Mouse (Mus musculus): ENCODE data around the gene Adck1. TPM values are rescaled to one million over a fixed set of nuclear protein-coding genes. Genes with fewer than 3 reads are reported as not detected.

Adck1 gene
- 24.8 and 30.6 TPM in 2 replicates for total RNA-seq (2012; rRNA removed)
- 10 to 100 TPM in 1 of 2 experiments, not detected in 1; 34.3 TPM for polyA plus RNA-seq (2012; ENCODE audit: insufficient read depth in 1 of 2, insufficient read length in 2 of 2, low read depth in 1 of 2, low replicate concordance in 2 of 2, missing spikeins in 1 of 2)

GRCm38 (mm10) chr12:88360441-88361119 is at the start of gene Adck1:
Gene Adck1, plus strand, starts transcription at chr12:88360554.
- peak within 1 kb of the TSS; percentile 95 for H3K9ac ChIP-seq (ENCODE audit: control insufficient read depth, low read depth, low read length, poor library complexity, severe bottlenecking)
- no peaks in the 10 kb centered on the region for H3K27me3 ChIP-seq (ENCODE audit: control insufficient read depth in 1 of 2, insufficient read depth in 2 of 2, low read length in 2 of 2)
- H3K79me2 ChIP-seq (ENCODE audit: control insufficient read depth, insufficient read depth, low read length, poor library complexity) = peaks cover 9% of the 10 kb centered on the region
- H3K9me3 ChIP-seq (replicated peaks; ENCODE audit: insufficient read depth, low read length) = no peaks in the 10 kb centered on the region
- peaks cover 0 to 9% of the 10 kb centered on the region in 2 experiments; a peak in 2 of 4 replicates for H3K36me3 ChIP-seq (ENCODE audit: control insufficient read depth in 1 of 2, insufficient read depth in 2 of 2, low read length in 2 of 2)
- peak; percentile 94 for DNase-seq (ENCODE audit: low read depth, low spot score)
- peak within 1 kb of the TSS; percentile 75 for H3K27ac ChIP-seq (ENCODE audit: control insufficient read depth, low read depth, low read length)
- peak within 1 kb of the TSS; percentile 98 to 99 for H3K4me3 ChIP-seq (ENCODE audit: control insufficient read depth in 1 of 2, insufficient read depth in 1 of 2, low read depth in 2 of 2, low read length in 2 of 2)
- H3K4me1 ChIP-seq (ENCODE audit: control insufficient read depth in 1 of 2, insufficient read depth in 2 of 2, low read length in 2 of 2) = peaks cover 0 to 5% of the 10 kb centered on the region in 2 experiments; a peak in 2 of 4 replicates
- no peak for TF ChIP-seq GATA1 (IDR thresholded peaks at IDR 0.05; ENCODE audit: low read depth, low read length)
- TF ChIP-seq RAD21 (IDR thresholded peaks at IDR 0.05; ENCODE audit: low read depth, low read length) = no peak
- TF ChIP-seq TBP (IDR thresholded peaks at IDR 0.05; ENCODE audit: low read depth, low read length) = peak; percentile 69
- TF ChIP-seq UBTF (IDR thresholded peaks at IDR 0.05; ENCODE audit: borderline replicate concordance, insufficient read depth, low read depth, low read length) = no peak
- TF ChIP-seq MXI1 (IDR thresholded peaks at IDR 0.05; ENCODE audit: low read depth, low read length) = peak; percentile 99
- peak; percentile 98 for TF ChIP-seq HCFC1 (IDR thresholded peaks at IDR 0.05; ENCODE audit: low read depth, low read length)
- no peak for TF ChIP-seq USF2 (IDR thresholded peaks at IDR 0.05; ENCODE audit: borderline replicate concordance in 1 of 2, insufficient read depth in 1 of 2, low read depth in 1 of 2, low read length in 2 of 2)
- TF ChIP-seq ZMIZ1 (IDR thresholded peaks at IDR 0.05; ENCODE audit: low read depth, low read length) = no peak
- no peak for TF ChIP-seq MEF2A (IDR thresholded peaks at IDR 0.05; ENCODE audit: extremely low read depth, insufficient replicate concordance, low read depth, low read length, poor library complexity, severe bottlenecking)
- TF ChIP-seq MAX (IDR thresholded peaks at IDR 0.05; ENCODE audit: low read length) = peak; percentile 97
- peak; percentile 50; the same call in 1 of the 2 replicates for TF ChIP-seq TCF12 (IDR thresholded peaks at IDR 0.05; ENCODE audit: low read depth, low read length)
- TF ChIP-seq GABPA (IDR thresholded peaks at IDR 0.05; ENCODE audit: low read depth, low read length) = peak; percentile 44; the same call in 1 of the 2 replicates
- TF ChIP-seq POLR2AphosphoS5 (IDR thresholded peaks at IDR 0.05; ENCODE audit: borderline replicate concordance, low read depth, low read length) = no peak
- no peak for TF ChIP-seq JUND (IDR thresholded peaks at IDR 0.05; ENCODE audit: low read depth, low read length)
- TF ChIP-seq RCOR1 (IDR thresholded peaks at IDR 0.05; ENCODE audit: low read depth, low read length) = no peak
- TF ChIP-seq ZKSCAN1 (IDR thresholded peaks at IDR 0.05; ENCODE audit: low read depth, low read length) = no peak
- peak; percentile 93 for TF ChIP-seq SIN3A (IDR thresholded peaks at IDR 0.05; ENCODE audit: low read length)
- TF ChIP-seq BHLHE40 (IDR thresholded peaks at IDR 0.05; ENCODE audit: borderline replicate concordance, low read depth, low read length) = no peak
- 0 out of 2 replicates have a peak, but pooled peaks have one; percentile 40 for TF ChIP-seq E2F4 (IDR thresholded peaks at IDR 0.05; ENCODE audit: borderline replicate concordance, low read depth, low read length)
- TF ChIP-seq CHD1 (IDR thresholded peaks at IDR 0.05; ENCODE audit: low read depth, low read length) = no peak
- peak; percentile 23; the same call in 1 of the 2 replicates for TF ChIP-seq ZC3H11A (IDR thresholded peaks at IDR 0.05; ENCODE audit: low read depth, low read length)
- TF ChIP-seq CHD2 (IDR thresholded peaks at IDR 0.05; ENCODE audit: low read length) = no peak
- no peak for TF ChIP-seq SMC3 (IDR thresholded peaks at IDR 0.05; ENCODE audit: low read depth, low read length)
- peak; percentile 73 to 78 for TF ChIP-seq POLR2A (IDR thresholded peaks at IDR 0.05; ENCODE audit: control insufficient read depth in 1 of 2, insufficient read depth in 1 of 2, low read depth in 1 of 2, low read length in 2 of 2, poor library complexity in 1 of 2)
- peak; percentile 94 for TF ChIP-seq ELF1 (IDR thresholded peaks at IDR 0.05; ENCODE audit: low read depth, low read length)
- peak; percentile 63 for TF ChIP-seq NELFE (IDR thresholded peaks at IDR 0.05; ENCODE audit: low read depth, low read length)
- peak; percentile 71 for TF ChIP-seq NRF1 (IDR thresholded peaks at IDR 0.05; ENCODE audit: insufficient read depth, low read depth, low read length, poor library complexity, severe bottlenecking)
- peak; percentile 32; the same call in 1 of the 2 replicates for TF ChIP-seq ETS1 (IDR thresholded peaks at IDR 0.05; ENCODE audit: low read depth, low read length)
- TF ChIP-seq MAZ (IDR thresholded peaks at IDR 0.05; ENCODE audit: low read depth, low read length) = peak; percentile 35; the same call in 1 of the 2 replicates
- no peak for TF ChIP-seq MYB (IDR thresholded peaks at IDR 0.05; ENCODE audit: low read depth, low read length)
- TF ChIP-seq POLR2AphosphoS2 (IDR thresholded peaks at IDR 0.05; ENCODE audit: low read length) = no peak
- no peak for TF ChIP-seq ZNF384 (IDR thresholded peaks at IDR 0.05; ENCODE audit: low read depth, low read length)
- no peak for TF ChIP-seq TAL1 (IDR thresholded peaks at IDR 0.05; ENCODE audit: low read length)
- no peak for TF ChIP-seq MAFK (IDR thresholded peaks at IDR 0.05; ENCODE audit: borderline replicate concordance, low read depth, low read length)
- peak; percentile 93 for TF ChIP-seq KAT2A (conservative IDR thresholded peaks at IDR 0.05; ENCODE audit: low read depth, low read length)
